Mouse (Mus musculus): Measurements from ENCODE around the gene Fhit.

- TF ChIP-seq FLI1 (IDR thresholded peaks at IDR 0.05; ENCODE audit: low read length) (no peak), GATA1 (IDR thresholded peaks at IDR 0.05; ENCODE audit: borderline replicate concordance, low read length) (no peak)
These were observed 716.5 kb downstream of the Fhit start for GRCm38 (mm10) chr14:10445360-10445759.

Measured in megakaryocyte, embryonic 14.5 days (primary cell).